Mouse (Mus musculus) right cerebral cortex, adult 2 months (tissue): ENCODE results near the gene Zbtb8b.

Source experiments
- DNase-seq, 2 experiments: peaks; one replicate each; pipeline ENCODE4 v3.0.0; 2021 to 2022; ENCODE audit warnings: low spot score in 2 of 2

Gene Zbtb8b

DNA sequence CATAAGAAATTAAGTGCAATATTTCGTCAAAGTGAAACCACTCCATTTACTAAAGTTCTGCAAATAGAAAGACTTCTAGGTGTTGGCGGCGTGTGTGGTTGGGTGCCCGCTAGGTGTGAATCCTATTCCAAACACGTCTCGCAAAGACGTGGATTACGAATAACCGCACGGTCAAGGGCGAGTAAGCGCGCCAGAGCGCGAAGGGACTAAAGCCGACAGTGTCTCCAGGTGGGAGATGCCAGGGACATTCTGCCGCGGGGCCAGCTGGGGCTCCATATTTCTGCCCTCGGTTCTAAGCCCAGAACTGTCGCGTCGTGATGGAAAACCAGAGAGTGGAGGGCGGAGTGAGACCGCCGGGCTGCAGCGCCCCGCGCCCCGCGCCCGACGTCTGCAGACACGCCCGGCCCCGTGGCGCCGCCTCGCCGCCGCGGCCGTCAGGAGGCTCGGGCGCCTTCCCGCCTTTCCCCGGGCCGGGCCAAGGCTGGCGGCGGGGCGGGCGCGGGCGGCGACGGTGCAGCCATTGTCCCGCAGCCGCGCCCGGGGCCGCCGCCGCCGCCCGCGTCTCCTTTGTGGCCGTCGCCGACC is 63.6 kb downstream of the Zbtb8b start:
- peak; percentile 25 to 40 for DNase-seq

GRCm38 (mm10) chr4:129375821-129376220 is 64.8 kb downstream of the Zbtb8b start:
- DNase-seq: no peak
